Mouse (Mus musculus) retina, embryonic 14.5 days (tissue): ENCODE data around the gene Olfr1263.

Source experiments
- DNase-seq: peaks from one replicate; pipeline ENCODE4 v3.0.0-alpha.2; 2015; ENCODE audit warnings: low spot score

Olfr1263 gene

GRCm38 (mm10) chr2:90011831-90012230 lies at the start of gene Olfr1263:
Olfr1263 (plus strand) TSS chr2:90012131.
- DNase-seq = no peak

- DNase-seq = no peak
Observed at GRCm38 (mm10) chr2:89974184-89974583, 37.7 kb upstream of the Olfr1263 start, which contains the start of gene Olfr1260. Olfr1260 (plus strand) TSS chr2:89974340.

GRCm38 (mm10) chr2:89977709-89978108 lies 34.2 kb upstream of the Olfr1263 start:
- DNase-seq = no peak

GRCm38 (mm10) chr2:89990921-89991320 lies 21.0 kb upstream of the Olfr1263 start, which contains the start of gene Olfr1261:
Olfr1261 (plus strand) TSS chr2:89991221.
- no peak for DNase-seq

- no peak for DNase-seq
Observed at GRCm38 (mm10) chr2:89999845-90000244, 12.1 kb upstream of the Olfr1263 start, which contains the start of gene Olfr1262. Olfr1262 (plus strand) TSS chr2:90000145.

- DNase-seq = no peak
Observed at GRCm38 (mm10) chr2:90025477-90025876, 13.5 kb downstream of the Olfr1263 start, which contains the start of gene Olfr1264. Olfr1264 (minus strand) TSS chr2:90025577.

- DNase-seq = no peak
Observed at GRCm38 (mm10) chr2:90035037-90035436, 23.1 kb downstream of the Olfr1263 start, which contains the start of gene Olfr1265. Olfr1265 (plus strand) TSS chr2:90035337.

GRCm38 (mm10) chr2:90063494-90063893 lies 51.6 kb downstream of the Olfr1263 start, which contains the start of gene Olfr140:
Olfr140 (minus strand) TSS chr2:90063594.
- DNase-seq = no peak
